Mouse (Mus musculus): Measurements from ENCODE around the gene Desi2.
"Not testable (repeated sequence)": the region's sequence is repeated elsewhere in the genome, so short reads cannot be mapped to it uniquely, and the experiment has no call there.

DNA sequence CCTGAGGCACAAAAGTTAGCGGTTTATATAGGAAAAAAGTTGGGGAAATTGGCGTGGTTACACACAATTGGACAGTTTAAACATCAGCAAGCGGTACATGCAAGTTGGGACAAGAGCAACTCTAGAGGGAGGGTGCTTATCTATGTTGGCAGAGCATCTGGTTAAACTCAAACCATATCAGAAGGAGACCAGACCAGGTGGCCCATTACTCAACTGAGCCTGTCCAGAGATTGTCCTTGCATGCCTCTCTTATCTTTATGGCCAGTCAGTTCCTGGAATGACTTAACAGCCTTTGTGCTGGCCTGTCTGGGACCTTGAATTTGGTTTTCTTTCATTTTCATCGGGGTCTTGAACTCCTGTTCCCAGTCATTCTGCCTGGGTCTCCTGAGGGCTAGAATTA is 41.7 kb downstream of the Desi2 start:
- not testable (repeated sequence) for TF ChIP-seq EP300 (IDR thresholded peaks at IDR 0.05; ENCODE audit: insufficient read depth, low read depth, low read length); CTCF (IDR thresholded peaks at IDR 0.05; ENCODE audit: low read depth, low read length)

All from ES-Bruce4 (cell line).